Mouse (Mus musculus): ENCODE data around the gene Gm3424. TPM values are rescaled to one million over a fixed set of nuclear protein-coding genes. Genes with fewer than 3 reads are reported as not detected.
A peak's percentile ranks its signal among the peaks of the same experiment; 100 is the strongest.
"Not testable (repeated sequence)": the region's sequence is repeated elsewhere in the genome, so short reads cannot be mapped to it uniquely, and the experiment has no call there.

Gene Gm3424
- total RNA-seq (2014; rRNA removed) (not detected in 2 replicates), polyA plus RNA-seq (2012; rRNA removed) (not detected in 2 replicates)

DNA sequence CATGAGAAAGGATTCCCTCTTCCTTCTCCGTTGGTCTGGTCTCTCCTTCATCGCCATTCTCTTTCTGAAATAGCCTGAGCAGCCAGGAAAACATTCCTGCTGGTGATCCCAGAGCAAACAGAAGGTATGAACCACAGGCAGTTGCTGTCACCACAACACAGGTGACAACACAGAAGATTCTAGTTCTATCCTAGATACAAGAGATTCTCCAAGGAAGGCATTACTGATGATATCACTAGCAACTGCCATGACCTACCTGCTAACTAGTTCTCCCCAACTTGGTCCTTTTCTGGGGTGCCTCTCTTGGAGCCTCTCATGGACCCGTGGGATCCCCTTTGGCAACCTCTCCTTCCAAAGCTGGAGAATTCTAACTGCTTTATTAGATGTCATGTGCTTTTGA, at the start of gene Gm3424:
Gm3424 (minus strand) TSS at position 101 of the 400 bp plus-strand sequence.
- no CpG with 5 or more reads among the region's 3 CpGs for WGBS
- DNase-seq (ENCODE audit: extremely low read depth, low read depth, low spot score); H3K27ac ChIP-seq (replicated peaks; ENCODE audit: insufficient read depth, low read depth, low read length); H3K4me3 ChIP-seq (ENCODE audit: insufficient read depth, low read depth, low read length); H3K79me2 ChIP-seq (ENCODE audit: control insufficient read depth, insufficient read depth, low read length); H3K27me3 ChIP-seq (ENCODE audit: control insufficient read depth, insufficient read depth, low read length); H3K4me1 ChIP-seq (ENCODE audit: control insufficient read depth, insufficient read depth, low read length); H3K36me3 ChIP-seq (ENCODE audit: control insufficient read depth, insufficient read depth, low read length); H3K9ac ChIP-seq (ENCODE audit: low read depth, low read length): not testable (repeated sequence)

DNA sequence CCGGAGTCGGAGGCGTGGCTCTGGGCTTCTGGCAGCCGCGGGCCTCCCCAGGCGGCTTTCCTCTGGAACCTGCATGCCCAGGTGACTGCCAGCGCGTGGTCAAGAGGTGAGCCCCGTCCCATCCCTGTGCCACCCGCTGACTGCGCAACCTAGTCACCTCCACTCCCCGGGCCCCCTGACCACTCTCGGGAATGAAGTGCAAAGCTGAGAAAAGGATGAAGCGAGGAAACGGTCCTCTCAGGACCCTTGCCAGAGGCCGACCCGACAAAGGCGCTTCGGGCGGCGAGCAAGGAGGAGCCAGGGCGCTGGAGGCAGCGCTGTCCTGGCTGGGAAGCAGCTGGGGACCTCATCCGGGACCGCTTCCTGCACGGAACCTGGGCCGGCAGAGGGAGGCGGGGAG, 49.7 kb upstream of the Gm3424 start:
- H3K4me3 ChIP-seq (ENCODE audit: insufficient read depth, low read depth, low read length); H3K79me2 ChIP-seq (ENCODE audit: control insufficient read depth, insufficient read depth, low read length); DNase-seq (ENCODE audit: extremely low read depth, low read depth, low spot score); H3K4me1 ChIP-seq (ENCODE audit: control insufficient read depth, insufficient read depth, low read length); H3K27me3 ChIP-seq (ENCODE audit: control insufficient read depth, insufficient read depth, low read length); H3K9ac ChIP-seq (ENCODE audit: low read depth, low read length); H3K36me3 ChIP-seq (ENCODE audit: control insufficient read depth, insufficient read depth, low read length); H3K27ac ChIP-seq (replicated peaks; ENCODE audit: insufficient read depth, low read depth, low read length): not testable (repeated sequence)
- WGBS, result 2% methylated on average over 27 of the region's 28 CpGs

DNA sequence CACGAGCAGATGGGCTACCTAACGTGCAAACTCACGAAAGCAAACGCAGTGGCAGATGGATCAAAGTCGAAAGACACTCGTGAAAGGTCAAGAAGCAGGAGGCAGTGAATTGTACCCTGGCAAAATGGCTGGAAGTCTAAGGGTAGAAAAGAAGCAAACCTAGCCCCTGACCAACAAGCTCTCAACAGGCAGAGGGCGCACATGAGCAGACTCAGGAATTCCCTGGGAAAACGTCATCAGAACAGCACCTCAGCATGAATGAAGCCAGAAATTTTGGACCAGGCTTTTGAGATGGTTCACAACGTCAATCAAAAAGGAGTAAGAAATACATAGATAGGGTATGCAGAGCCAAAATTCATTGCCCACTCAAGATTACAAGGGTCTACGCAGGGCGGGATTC, 49.0 kb upstream of the Gm3424 start:
- 12% methylated on average over 7 of the region's 11 CpGs for WGBS
- H3K79me2 ChIP-seq (ENCODE audit: control insufficient read depth, insufficient read depth, low read length); H3K27ac ChIP-seq (replicated peaks; ENCODE audit: insufficient read depth, low read depth, low read length); H3K4me1 ChIP-seq (ENCODE audit: control insufficient read depth, insufficient read depth, low read length); H3K9ac ChIP-seq (ENCODE audit: low read depth, low read length); H3K27me3 ChIP-seq (ENCODE audit: control insufficient read depth, insufficient read depth, low read length); H3K4me3 ChIP-seq (ENCODE audit: insufficient read depth, low read depth, low read length); H3K36me3 ChIP-seq (ENCODE audit: control insufficient read depth, insufficient read depth, low read length); DNase-seq (ENCODE audit: extremely low read depth, low read depth, low spot score): not testable (repeated sequence)
- peak; percentile 32; the same call in 1 of the 2 replicates for TF ChIP-seq CTCF (IDR thresholded peaks at IDR 0.05; ENCODE audit: low read depth, low read length)

DNA sequence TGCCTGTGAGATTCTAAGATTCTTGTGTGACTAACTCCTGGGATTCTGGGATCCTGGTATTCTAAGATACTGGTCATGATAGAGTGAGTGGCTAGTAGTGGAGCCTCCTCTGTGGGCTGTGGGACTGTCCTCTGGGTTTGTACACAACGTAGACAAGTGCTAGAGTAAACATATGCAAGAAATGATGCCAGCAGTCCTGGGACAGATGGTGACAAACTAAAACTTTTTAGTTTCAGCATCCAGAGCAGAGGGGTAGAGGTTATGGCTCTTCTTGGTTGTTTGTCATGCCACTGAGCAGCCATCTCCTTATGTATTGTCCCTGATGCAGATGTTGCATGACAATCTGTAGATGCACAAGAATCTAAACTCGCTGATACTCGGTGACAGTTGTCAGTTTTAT, 25.8 kb upstream of the Gm3424 start:
- H3K4me3 ChIP-seq (ENCODE audit: insufficient read depth, low read depth, low read length); H3K9ac ChIP-seq (ENCODE audit: low read depth, low read length); DNase-seq (ENCODE audit: extremely low read depth, low read depth, low spot score); H3K27ac ChIP-seq (replicated peaks; ENCODE audit: insufficient read depth, low read depth, low read length); H3K27me3 ChIP-seq (ENCODE audit: control insufficient read depth, insufficient read depth, low read length); H3K36me3 ChIP-seq (ENCODE audit: control insufficient read depth, insufficient read depth, low read length); H3K4me1 ChIP-seq (ENCODE audit: control insufficient read depth, insufficient read depth, low read length); H3K79me2 ChIP-seq (ENCODE audit: control insufficient read depth, insufficient read depth, low read length): not testable (repeated sequence)
- 72% methylated on average over 3 of the region's 3 CpGs for WGBS

- H3K27me3 ChIP-seq (ENCODE audit: control insufficient read depth, insufficient read depth, low read length); DNase-seq (ENCODE audit: extremely low read depth, low read depth, low spot score); H3K79me2 ChIP-seq (ENCODE audit: control insufficient read depth, insufficient read depth, low read length); H3K36me3 ChIP-seq (ENCODE audit: control insufficient read depth, insufficient read depth, low read length); H3K4me3 ChIP-seq (ENCODE audit: insufficient read depth, low read depth, low read length); H3K9ac ChIP-seq (ENCODE audit: low read depth, low read length); H3K27ac ChIP-seq (replicated peaks; ENCODE audit: insufficient read depth, low read depth, low read length); H3K4me1 ChIP-seq (ENCODE audit: control insufficient read depth, insufficient read depth, low read length): not testable (repeated sequence)
- no CpG with 5 or more reads among the region's 47 CpGs for WGBS
These were observed 17.3 kb downstream of the Gm3424 start for GRCm38 (mm10) chr14:5812699-5813356.

DNA sequence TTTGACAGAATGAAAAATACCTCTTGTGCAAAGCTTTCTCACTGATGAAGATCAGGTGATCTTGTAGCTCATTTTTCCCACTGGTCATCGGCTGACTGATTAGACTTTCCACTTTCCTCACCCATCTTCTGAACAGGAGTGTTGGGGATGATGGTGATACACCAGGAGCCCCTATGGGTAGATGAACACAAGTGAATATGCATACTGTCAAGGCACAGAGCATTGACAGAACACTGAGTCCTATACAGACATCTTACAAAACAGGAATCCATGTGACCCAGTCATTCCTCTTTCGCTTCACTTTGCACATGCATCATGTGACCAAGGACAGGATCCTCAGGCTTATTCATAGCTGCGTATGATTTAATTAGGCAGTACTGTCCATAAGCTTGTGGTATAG, 22.2 kb downstream of the Gm3424 start, which contains the start of gene Gm3383:
Gm3383 (minus strand) TSS at position 101 of the 400 bp plus-strand sequence.
- not testable (repeated sequence) for H3K79me2 ChIP-seq (ENCODE audit: control insufficient read depth, insufficient read depth, low read length); H3K27me3 ChIP-seq (ENCODE audit: control insufficient read depth, insufficient read depth, low read length); DNase-seq (ENCODE audit: extremely low read depth, low read depth, low spot score); H3K9ac ChIP-seq (ENCODE audit: low read depth, low read length); H3K4me1 ChIP-seq (ENCODE audit: control insufficient read depth, insufficient read depth, low read length); H3K27ac ChIP-seq (replicated peaks; ENCODE audit: insufficient read depth, low read depth, low read length); H3K36me3 ChIP-seq (ENCODE audit: control insufficient read depth, insufficient read depth, low read length); H3K4me3 ChIP-seq (ENCODE audit: insufficient read depth, low read depth, low read length)
- WGBS, result no CpG with 5 or more reads among the region's 3 CpGs

Other genes with a start within 250 kb of the Gm3424 start
- gene Gm8265, start 197.3 kb downstream of the Gm3424 start, total RNA-seq (2014; rRNA removed), result not detected in 2 replicates
- gene Gm8265, start 197.3 kb downstream of the Gm3424 start, polyA plus RNA-seq (2012; rRNA removed), result not detected in 2 replicates
- gene Gm9603, start 142.9 kb downstream of the Gm3424 start, total RNA-seq (2014; rRNA removed), result not detected in 2 replicates
- not detected in 2 replicates for gene Gm9603, start 142.9 kb downstream of the Gm3424 start, polyA plus RNA-seq (2012; rRNA removed)
- gene Gm3373, start 88.8 kb downstream of the Gm3424 start, total RNA-seq (2014; rRNA removed), result not detected in 2 replicates
- gene Gm3373, start 88.8 kb downstream of the Gm3424 start, polyA plus RNA-seq (2012; rRNA removed), result not detected in 2 replicates
- not detected in 2 replicates for gene Gm3383, start 22.3 kb downstream of the Gm3424 start, total RNA-seq (2014; rRNA removed)
- gene Gm3383, start 22.3 kb downstream of the Gm3424 start, polyA plus RNA-seq (2012; rRNA removed), result not detected in 2 replicates
- gene Gm8237, start 50.1 kb upstream of the Gm3424 start, total RNA-seq (2014; rRNA removed), result not detected in 2 replicates
- gene Gm8237, start 50.1 kb upstream of the Gm3424 start, polyA plus RNA-seq (2012; rRNA removed), result not detected in 2 replicates
- gene Gm3248, start 131.4 kb upstream of the Gm3424 start, total RNA-seq (2014; rRNA removed), result 0.18 TPM in 1 of 2 replicates, not detected in the other
- gene Gm3248, start 131.4 kb upstream of the Gm3424 start, polyA plus RNA-seq (2012; rRNA removed), result not detected in 2 replicates
- not detected in 2 replicates for gene Gm3453, start 148.8 kb upstream of the Gm3424 start, total RNA-seq (2014; rRNA removed)
- gene Gm3453, start 148.8 kb upstream of the Gm3424 start, polyA plus RNA-seq (2012; rRNA removed), result not detected in 2 replicates
- not detected in 2 replicates for gene Gm6337, start 227.9 kb upstream of the Gm3424 start, total RNA-seq (2014; rRNA removed)
- gene Gm6337, start 227.9 kb upstream of the Gm3424 start, polyA plus RNA-seq (2012; rRNA removed), result not detected in 2 replicates

All from liver, adult 2 months (tissue).